Mouse (Mus musculus): ENCODE measurements around the gene Tnfrsf13b.

GRCm38 (mm10) chr11:61090195-61090594 is 36.4 kb upstream of the Tnfrsf13b start:
- TF ChIP-seq TAL1 (IDR thresholded peaks at IDR 0.05; ENCODE audit: low read length) (no peak), GATA1 (IDR thresholded peaks at IDR 0.05; ENCODE audit: low read length) (no peak)

Data from erythroblast, embryonic 14.5 days (primary cell).